Mouse (Mus musculus) CH12.LX (cell line): ENCODE measurements around the gene Nudt16l1.

Experiments
- MXI1 ChIP-seq: IDR thresholded peaks from 2 replicates; pipeline ENCODE4 v1.6.1; 2011; ENCODE audit warnings: mild to moderate bottlenecking, low read depth, low read length, improper control_type of control experiment
- POLR2A ChIP-seq: IDR thresholded peaks from 2 replicates; pipeline ENCODE4 v1.6.1; 2011; ENCODE audit warnings: low read depth, mild to moderate bottlenecking, improper control_type of control experiment, low read length

DNA sequence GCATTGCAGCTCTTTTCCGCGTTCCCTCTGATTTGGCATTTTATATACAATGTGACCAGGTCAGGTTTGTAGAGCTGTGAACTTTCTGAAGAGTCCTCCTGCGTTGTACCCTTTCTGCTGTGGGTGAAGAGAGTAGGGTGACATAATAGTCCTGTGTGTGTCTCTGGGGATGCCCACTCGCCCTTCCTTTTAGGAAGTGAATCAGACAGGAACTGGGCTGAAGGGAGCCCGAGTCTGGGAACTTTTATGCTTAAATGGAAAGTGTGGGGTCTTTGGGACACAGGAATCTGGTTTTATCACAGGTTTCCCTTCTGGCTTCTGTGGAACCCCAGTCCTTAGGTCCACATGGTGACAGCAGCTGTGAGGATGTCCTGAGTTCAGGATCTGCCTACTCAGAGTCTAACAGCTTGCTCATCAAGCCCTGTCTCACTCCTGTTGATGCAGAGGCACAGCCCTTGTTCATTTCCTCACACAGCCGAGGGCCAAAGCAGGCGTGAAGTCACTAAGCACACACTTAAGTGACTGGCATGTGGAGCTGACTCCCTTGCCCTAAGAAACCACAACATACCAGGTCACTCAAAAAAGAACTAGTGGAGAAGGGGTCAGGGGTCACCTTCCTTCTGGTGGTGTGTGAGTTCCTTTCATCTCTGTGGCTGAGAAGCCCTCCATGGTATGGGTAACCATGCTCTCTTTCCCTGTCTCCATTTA is 44.2 kb upstream of the Nudt16l1 start:
- TF ChIP-seq POLR2A (no peak), MXI1 (no peak)
